Mouse (Mus musculus) testis, adult 2 months (tissue): ENCODE measurements around the gene H3f3b.

ENCODE experiments used
- CTCF ChIP-seq: fragments of 200-500 bp; IDR thresholded peaks from 2 replicates; pipeline ENCODE4 v1.5.1; 2012; ENCODE audit warnings: low read depth, mild to moderate bottlenecking, inconsistent platforms, low read length, moderate library complexity; ENCODE audit not compliant: control insufficient read depth, insufficient read depth, insufficient replicate concordance
- POLR2A ChIP-seq: fragments of 200-500 bp; IDR thresholded peaks from 2 replicates; pipeline ENCODE4 v1.6.1; 2012; ENCODE audit warnings: low read depth, mild to moderate bottlenecking, inconsistent platforms, low read length, moderate library complexity; ENCODE audit not compliant: control insufficient read depth

GRCm38 (mm10) chr11:115997047-115997446 is 30.7 kb downstream of the H3f3b start:
- TF ChIP-seq POLR2A (no peak), CTCF (no peak)
